Mouse (Mus musculus): ENCODE measurements around the gene Sh3d19.
"Not testable (repeated sequence)": the region's sequence is repeated elsewhere in the genome, so short reads cannot be mapped to it uniquely, and the experiment has no call there.

Sh3d19 gene

DNA sequence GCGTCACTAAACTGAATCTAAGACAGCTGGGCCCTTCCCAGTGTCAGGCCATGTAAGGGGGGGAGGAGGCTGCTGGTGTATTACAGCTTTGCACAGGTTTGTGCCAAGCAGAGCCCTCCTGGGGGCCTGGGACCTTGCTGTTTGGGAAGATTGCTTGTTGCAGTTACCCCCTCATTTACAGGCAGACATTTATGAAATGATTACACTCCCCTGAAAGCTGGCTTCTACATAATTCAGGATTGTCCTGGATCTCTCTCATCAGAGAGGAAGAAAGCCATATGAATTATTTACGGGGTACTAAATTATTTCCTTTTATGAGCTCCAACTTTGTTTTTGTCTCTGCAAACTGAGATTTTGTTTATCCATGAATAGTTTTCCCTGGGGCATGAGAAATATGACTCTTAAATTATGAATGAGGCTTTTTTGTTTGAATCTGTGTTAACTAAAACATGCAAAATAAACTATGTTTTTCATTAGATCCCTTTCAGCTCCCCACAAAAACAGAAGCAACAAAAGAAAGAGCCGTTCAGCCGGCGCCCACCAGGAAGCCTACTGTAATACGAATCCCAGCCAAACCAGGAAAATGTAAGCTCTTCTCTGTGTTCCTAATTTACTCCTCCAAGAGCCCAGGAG lies 122.4 kb downstream of the Sh3d19 start:
- DNase-seq (ENCODE audit: low spot score): no peak

DNA sequence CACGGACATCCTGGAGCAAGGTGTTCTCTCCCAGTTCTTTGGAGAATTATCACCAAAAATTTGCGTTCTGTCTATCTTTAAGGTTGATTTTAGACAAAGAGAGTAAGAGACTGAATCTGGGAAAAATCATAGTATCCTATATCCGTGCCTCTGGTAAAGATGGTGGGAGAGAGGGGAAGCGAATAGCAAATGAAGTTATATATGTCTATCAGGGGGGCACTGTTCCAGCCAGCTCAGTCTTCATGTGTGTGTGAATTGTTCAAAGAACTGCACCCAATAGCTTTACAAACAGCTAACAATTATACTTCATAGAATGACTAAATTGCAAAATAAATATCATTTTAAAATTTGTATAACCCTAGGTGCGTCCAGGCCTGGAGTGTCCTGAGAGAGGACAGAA lies 123.0 kb downstream of the Sh3d19 start:
- DNase-seq (ENCODE audit: low spot score): no peak

DNA sequence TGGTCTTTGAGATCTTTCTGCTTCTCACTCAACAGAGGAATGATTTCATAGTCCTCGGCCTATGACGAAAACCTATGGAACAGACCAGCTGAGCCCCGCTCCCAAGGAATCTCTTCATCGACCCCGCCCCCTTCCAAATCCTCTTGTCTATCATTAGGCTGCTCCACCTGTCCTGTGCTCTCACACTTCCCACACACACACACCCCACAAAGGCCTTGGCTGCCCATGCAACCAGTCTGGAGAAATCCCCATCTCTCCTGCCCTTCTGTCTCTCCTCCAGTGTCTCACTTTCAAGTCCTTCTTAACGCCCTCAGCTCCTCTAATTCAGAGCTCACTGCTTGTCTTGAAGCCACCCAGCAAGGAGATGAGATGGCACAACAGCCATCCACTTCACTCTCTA lies 131.0 kb downstream of the Sh3d19 start:
- DNase-seq (ENCODE audit: low spot score): no peak

DNA sequence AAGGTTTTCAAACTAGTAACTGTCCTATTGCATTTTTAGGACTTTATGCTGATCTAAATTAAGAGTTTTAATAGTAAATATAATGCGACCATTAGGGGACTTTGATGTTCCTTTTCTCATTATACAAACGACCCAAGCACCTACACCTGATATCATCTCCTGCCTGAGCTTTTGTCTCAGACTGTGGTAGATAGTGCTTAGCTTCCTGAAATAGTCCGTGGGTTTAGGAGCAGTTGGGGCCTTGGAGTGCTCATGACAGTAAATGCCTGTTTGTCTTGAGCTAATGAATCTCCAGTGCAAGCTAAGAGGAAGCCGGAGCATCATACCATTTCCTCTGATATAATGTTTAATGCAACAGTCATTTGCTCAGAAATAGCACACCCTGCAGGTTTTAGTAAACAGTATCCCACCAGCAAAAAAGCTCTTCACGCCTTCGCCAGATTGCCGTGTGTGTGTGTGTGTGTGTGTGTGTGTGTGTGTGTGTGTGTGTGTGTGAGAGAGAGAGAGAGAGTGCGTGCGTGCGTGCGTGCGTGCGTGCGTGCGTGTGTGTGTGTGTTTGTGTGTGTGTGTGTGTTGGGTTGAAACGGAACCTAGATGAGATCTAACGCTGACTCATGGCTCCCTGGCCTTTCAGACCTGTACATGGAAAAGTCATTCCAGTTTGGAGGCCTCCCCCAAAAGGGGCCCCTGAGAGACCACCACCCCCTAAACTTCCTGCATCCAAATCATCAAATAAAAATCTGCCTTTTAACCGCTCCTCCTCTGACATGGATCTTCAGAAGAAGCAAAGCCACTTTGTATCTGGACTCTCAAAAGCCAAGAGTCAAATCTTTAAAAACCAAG lies 132.8 kb downstream of the Sh3d19 start:
- peak; percentile 41 for DNase-seq (ENCODE audit: low spot score)

DNA sequence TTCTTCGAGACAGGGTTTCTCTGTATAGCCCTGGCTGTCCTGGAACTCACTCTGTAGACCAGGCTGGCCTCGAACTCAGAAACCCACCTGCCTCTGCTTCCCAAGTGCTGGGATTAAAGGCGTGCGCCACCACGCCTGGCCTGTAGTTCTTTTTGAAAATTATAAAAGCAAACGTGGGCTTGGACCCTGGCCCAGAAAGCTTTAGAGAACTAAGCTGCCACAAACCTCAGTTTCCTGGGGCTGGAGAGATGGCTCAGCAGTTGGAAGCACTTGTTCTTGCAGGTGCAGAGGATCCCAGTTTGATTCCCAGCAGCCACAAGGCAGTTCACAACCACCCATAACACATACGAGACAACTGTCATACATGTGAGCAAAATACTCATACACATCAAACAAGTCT lies 133.5 kb downstream of the Sh3d19 start:
- not testable (repeated sequence) for DNase-seq (ENCODE audit: low spot score)

DNA sequence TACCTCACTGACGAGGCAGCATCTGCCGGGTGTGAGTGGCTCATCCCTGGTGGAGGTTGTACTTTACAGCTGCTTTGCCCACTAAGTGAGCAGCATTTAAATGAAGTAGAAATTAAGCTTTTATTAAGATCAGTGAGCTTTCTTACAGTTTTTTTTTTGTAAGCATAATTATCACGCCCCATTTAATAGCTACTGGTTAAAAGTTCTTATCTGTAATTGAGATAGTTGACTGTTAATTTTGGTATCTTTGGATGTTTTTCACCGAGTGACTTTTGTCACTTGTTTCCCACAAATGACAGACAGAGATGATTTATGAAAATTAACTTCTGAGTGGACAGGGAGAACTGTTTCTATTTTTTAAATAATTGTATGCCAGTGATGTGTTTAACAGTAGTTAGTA lies 134.0 kb downstream of the Sh3d19 start:
- DNase-seq (ENCODE audit: low spot score): no peak

DNA sequence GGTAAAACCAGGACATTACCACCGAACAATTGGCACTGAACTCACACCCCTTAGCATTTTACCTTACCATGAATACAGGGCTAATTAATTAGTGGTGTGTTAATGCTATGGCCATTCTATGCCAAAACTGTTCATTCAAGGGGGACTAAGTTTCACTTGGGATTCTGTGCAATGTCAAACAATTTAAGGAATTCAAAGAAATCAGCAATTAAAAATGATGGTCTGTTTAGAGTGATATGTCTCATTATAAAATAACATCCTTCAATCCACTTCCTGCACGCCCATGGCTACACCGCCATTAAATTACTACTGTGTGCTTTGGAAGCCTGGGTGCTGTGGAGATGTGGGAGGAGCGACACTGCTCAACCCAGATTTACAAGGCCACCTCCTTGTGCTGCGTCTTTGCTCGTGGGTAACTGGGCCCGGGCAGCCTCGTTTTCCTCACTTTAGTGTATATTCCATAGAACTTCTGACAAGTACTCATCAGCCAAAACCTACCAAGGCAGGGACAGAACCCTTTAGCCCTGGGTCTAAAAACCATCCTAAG lies 135.2 kb downstream of the Sh3d19 start:
- DNase-seq (ENCODE audit: low spot score): no peak

DNA sequence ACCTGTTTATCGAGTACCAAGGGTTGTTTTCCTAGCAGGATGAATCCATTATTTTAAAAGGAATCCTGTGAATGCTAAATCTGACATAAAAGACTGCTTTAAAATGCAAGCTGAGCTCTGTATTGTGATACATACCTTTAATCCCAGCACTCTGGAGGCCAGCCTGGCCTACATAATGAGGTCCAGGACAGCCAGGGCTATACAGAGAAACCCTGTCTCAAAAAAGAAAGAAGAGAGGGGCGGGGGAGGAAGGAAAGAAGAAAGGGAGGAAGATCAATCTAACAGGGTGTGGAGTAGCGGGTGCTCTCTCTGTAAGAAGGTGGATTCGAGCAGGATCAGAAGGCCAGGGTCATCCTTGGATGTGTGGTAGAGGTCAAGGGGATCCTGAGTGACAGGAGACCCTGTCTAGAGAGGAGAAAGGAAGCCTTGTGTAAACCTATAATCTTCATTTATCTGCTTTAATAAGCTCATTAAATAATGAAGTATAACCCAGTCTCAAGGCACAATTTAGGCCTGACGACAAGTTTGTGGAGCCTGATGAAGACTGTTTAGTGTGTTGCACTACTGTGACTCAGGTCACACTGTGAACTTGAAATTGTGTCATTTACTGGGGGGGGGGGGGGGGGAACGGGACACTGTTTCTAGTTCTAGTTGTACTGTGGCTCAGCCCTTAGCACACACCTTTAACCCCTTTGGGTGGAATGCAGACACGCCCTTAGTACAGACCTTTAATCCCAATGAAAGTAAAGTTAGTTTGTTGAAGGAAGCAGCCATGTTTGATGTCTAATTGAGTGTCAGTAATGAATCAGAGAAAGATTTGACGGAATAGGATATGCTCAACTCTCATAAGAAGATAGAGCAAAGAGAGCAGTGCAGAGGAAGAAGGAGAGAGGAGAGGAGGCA lies 137.0 kb downstream of the Sh3d19 start:
- no peak for DNase-seq (ENCODE audit: low spot score)

DNA sequence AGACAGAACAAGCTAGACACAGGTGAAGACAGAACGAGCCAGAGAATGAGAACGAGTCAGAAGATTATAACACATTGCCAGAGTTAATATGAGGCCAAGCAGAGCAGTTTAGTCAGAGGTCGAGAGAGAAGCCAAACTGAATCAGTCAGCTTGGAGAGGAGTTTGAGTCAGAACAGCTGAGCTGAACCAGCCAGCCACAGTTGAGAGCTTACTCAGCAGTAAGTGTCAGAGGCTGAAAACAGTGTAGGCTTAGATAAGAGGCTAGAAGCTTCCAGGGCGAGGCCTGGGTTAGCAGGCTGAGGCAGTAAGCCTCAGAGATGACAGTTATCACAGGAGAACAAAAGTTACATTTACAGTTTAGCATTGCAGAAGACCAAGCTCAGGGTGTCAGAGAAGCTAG lies 137.7 kb downstream of the Sh3d19 start:
- no peak for DNase-seq (ENCODE audit: low spot score)

DNA sequence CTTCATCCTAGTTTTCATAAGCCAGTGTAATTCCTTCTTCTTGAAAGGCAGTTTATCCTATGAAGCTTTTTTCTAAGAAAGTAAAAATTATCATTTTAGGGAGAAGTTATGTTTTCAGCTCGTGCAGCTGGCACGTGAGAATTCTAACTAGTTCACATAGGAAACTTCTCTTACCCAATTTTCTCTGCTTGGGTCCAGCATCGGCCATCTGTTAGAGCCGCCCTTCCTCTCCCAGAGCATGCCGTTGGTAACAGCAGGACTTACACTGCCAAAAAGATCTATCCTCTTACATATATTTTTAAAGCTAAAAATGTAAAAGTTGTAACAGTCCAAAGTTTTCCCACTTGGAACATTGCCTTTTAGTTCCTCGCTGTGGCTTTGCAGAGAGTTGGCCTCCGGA lies 138.2 kb downstream of the Sh3d19 start:
- no peak for DNase-seq (ENCODE audit: low spot score)

DNA sequence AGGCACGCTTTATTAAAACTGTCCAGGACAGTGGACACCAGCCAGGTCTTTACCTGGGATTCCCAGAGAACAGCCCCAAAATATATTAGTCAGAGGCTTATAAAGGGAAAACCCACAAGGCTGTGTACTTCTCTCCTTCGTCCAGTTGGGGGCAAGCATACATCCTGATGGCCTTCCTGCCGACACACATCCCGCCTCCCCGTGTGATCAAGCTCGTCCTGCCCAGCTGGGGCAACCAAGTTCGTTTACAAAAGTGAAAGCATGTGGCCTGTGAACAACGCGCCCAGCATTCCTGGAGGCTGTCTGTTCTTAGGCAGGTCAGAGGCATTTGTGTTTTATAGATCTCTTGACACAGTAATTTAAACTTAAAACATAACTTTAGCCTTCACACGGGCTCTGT lies 139.2 kb downstream of the Sh3d19 start:
- DNase-seq (ENCODE audit: low spot score): peak; percentile 9

DNA sequence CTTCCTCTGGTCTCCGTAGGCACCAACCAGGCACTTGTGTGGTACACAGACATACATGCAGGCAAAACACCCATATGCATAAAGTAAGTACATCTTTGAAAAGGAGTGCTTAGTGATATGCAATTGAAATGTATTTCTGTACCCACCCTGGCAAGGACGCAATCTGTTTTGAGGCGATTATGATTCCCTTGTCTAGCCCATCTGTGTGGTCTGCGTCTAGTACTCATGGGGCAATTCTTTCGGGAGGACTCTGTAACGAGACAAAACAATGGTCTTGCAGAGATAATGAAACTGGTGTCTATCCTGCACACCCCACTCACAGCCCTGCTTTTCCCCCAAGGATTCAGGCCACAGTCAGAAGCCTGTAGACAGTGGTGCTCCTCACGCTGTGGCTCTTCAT lies 141.9 kb downstream of the Sh3d19 start:
- no peak for DNase-seq (ENCODE audit: low spot score)

DNA sequence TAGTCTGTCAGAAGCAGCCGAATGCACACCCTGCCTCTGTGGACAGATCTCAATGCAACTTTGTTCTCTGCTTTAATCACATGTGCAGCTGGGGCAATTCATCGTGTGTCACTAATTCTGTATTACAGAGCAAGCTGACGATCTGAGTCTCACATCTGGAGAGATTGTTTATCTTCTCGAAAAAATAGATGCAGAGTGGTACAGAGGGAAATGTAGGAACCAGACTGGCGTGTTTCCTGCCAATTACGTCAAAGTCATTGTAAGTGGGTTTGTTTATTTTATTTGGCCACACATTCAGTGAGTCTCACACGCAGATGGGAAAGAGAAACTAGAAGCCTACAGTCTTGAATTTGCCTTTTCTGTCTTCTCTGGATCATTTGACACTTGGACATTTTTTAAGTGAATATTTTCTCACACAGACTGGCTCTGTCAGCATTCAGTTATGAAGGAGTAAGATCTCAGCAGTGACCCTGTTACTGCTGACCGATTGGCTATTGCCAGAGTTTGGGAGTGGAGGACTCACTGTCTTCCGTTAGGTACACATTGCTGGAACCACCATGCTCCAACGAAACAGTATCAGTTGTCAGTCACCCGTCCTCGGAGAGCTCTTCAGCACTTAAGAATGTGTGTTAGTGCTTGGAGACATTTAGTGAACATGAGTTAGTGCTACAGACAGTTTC lies 143.9 kb downstream of the Sh3d19 start:
- DNase-seq (ENCODE audit: low spot score): no peak

DNA sequence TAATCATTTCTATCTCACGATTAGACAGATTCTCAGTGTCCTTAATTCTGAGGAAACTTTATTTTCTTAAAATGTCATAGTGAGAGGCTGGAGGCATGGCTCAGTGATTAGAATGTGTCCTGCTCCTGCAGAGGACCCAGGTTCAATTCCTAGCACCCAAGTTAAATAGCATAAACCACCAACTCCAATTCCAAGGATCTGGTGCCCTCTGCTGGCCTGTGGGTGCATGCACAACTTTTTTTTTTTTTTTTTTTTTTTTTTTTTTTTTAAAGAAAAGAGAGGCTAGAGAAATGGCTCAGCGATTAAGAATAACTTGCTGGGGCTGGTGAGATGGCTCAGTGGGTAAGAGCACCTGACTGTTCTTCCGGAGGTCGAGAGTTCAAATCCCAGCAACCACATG lies 146.0 kb downstream of the Sh3d19 start:
- no peak for DNase-seq (ENCODE audit: low spot score)

DNA sequence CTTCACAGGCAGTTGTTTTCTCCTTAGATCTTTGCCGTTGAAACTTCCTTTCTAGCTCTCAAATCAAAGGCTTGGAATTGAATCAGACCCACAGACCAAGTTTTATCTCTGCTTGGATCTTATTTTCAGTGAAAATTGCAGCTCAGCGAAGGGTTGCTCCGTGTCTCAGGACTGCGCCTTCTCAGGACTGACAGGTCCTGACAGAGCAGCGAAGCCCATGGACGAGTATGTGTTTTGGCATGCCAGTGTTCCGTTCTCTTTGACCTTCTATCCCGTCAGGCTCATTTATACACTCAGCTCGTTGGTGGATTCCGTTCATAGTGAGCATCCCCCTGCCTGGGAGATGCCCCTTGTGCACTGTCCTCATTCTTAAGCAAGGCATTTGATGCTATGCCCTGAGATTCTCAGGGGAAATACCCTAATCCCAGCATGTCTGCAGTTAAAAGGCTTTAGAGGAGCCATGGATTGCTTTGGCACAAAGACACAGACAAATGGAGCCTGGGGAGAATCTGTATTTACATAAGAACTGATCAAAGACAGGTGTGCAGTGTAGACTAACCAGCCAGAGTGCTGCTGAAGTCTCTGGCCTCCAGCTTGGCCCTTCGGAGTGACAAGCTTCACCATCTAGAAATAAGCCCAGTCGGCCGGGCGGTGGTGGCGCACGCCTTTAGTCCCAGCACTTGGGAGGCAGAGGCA lies 148.5 kb downstream of the Sh3d19 start:
- DNase-seq (ENCODE audit: low spot score): no peak

DNA sequence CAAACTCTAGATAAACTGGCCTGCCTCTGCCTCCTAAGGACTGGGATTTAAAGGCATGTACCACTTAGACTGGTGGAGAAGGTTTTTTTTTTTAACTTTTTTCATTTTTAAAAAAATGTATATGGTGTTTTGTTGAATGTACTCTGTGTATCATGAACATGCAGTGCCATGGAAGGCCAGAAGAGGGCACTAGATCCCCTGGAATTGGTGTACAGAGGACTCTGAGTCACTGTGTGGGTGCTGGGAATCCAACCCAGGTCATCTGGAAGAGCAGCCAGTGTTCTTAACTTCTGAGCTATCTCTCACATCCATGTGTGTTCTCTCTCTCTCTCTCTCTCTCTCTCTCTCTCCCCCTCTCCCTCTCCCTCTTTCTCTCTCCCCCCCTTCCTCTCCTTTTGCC lies 151.2 kb downstream of the Sh3d19 start:
- DNase-seq (ENCODE audit: low spot score): no peak

DNA sequence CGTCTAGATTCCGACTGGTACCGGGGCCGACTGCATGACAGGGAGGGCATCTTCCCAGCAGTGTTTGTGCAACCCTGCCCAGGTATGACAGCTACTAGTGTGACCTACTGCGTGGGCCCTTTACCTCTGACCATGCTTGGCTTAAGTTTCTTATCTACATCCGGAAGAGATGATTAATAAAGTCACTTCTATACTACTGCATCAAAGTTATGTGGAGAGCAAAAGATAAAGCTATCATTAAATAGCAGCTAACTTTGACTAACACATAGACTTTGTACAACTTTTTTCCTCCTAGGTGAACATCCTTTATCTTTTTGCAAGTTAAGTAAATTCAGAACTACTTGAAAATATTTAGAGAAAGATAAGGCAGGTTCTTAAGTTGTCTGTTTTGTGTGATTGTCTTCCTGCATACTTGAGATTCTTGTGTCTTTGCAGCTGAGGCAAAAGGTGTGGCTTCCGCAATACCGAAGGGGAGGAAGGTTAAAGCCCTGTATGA lies 152.4 kb downstream of the Sh3d19 start:
- DNase-seq (ENCODE audit: low spot score): no peak

DNA sequence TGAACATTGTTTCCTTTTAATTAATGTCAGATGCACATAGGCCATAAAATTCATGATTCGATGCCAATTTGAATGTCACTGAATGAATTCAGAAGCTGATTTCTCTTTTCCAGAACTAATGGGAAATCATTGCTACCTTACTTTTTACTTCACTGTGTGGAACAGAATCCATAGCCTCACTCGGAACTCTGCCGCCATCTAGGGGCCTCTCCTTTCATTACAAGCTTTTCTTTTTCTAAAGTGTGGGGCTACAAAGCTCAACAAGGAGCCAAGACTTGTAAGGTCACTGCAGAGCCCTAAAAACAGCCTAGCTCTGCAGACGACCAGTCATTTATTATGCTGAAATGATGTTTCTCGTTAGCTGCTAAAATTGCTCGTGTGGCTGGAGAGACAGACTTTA lies 158.8 kb downstream of the Sh3d19 start:
- DNase-seq (ENCODE audit: low spot score): peak; percentile 55

DNA sequence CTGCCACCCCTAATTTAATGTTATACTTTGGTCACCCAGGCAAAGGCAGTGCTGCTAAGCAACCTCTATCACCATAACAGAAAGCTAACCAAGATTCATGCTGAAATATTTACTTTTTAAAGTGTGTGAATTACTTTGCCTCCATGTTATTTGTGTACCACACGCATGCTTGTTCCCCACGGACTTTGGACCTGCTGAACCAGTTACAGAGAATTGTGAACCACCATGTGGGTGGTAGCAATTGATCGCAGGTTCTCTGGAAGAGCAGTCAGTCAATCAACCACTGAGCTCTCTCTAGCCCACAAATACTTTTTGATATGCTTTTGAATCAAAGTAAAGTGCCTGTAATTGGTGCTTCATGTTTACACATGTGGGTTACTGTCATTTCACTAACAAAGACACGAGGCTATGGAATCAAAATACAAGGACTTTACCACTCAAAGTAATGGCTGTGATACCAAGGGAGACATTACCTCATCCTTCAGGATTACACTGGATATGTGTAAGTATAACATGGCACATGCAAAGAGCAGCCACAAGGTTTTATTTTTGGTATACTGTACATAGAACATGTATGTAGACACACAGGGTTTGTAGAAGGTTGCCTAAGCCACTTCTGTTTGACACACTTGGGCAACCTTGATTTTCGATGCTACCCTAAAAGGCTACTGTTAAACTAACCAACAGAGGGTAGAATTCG lies 164.2 kb downstream of the Sh3d19 start:
- no peak for DNase-seq (ENCODE audit: low spot score)

DNA sequence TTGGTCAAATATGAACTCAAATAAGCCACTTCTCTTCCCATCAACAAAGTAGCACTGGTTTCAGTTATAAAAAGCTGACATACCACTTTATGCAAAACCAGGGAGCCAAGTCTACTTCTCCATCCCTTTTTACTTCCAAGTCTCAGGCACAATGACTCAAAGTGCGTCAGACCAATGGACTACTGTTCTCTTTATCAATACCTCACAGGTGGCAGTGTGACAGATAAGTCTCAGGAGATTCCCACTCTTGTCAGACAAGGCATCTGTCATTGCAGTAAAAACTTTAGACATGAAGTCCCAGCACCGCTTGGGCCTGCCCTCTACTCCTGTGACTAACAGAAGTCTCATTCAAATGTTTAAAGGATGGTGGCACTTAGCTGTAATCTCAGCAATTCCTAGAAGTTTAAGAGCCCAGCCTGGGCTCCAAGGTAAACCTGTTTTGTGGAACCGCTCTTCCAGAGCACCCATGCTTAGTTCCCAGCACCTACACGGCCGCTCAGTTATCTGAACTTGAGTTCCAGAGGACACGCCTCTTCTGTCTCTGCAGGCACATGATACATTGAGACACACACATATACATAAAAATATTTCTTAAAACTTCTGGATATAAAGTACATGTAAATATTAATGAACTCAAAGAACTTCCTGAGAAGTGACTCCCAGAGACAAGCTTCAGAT lies 165.1 kb downstream of the Sh3d19 start:
- no peak for DNase-seq (ENCODE audit: low spot score)

Measured in T-cell, adult 2 months (primary cell).